Mouse (Mus musculus): Measurements from ENCODE around the gene Olfr1494. TPM values are rescaled to one million over a fixed set of nuclear protein-coding genes. Genes with fewer than 3 reads are reported as not detected.

Olfr1494 gene
- polyA plus RNA-seq (2015; fragmentation: Nextera tagmentation; extraction: Ambion mirVana) = not detected in 2 replicates

DNA sequence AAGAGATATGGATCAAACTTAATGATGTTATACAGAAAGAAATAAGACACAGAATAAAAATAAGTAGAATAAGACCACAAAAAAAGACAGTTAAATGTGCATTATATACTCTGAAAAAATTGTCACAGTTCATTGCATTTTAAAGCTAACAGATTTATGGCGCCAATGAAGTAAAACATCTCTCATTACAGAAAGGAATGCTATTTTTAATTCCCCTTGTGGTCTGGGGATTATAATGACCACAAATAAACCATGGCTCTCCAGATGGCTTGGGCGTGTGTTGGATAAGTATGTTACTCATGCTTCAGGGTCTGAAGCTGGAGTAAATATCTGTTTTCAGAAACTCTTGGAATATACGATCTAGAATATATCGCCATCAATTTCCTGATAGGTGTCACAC lies at the start of gene Olfr1494:
Gene Olfr1494 (plus strand): TSS at position 301 of the 400 bp plus-strand sequence.
- Histone ChIP-seq H3K9ac (no peak within 1 kb of the TSS), H3K36me3 (no peaks in the 10 kb centered on the region), H3K4me3 (no peak within 1 kb of the TSS), H3K4me2 (no peak within 1 kb of the TSS), H3K27me3 (no peaks in the 10 kb centered on the region), H3K27ac (no peak within 1 kb of the TSS), H3K4me1 (no peaks in the 10 kb centered on the region), H3K9me3 (no peaks in the 10 kb centered on the region)
- ATAC-seq (ENCODE audit: borderline replicate concordance, extremely low read depth, low FRiP score, low TSS enrichment) = no peak
- WGBS = 85% methylated on average over 4 of the region's 4 CpGs

- no peak within 1 kb of the TSS for H3K9ac ChIP-seq
These were observed 42.6 kb upstream of the Olfr1494 start, which contains the start of gene Olfr1491 for GRCm38 (mm10) chr19:13696968-13697367. Gene Olfr1491, plus strand, starts transcription at chr19:13697268.

DNA sequence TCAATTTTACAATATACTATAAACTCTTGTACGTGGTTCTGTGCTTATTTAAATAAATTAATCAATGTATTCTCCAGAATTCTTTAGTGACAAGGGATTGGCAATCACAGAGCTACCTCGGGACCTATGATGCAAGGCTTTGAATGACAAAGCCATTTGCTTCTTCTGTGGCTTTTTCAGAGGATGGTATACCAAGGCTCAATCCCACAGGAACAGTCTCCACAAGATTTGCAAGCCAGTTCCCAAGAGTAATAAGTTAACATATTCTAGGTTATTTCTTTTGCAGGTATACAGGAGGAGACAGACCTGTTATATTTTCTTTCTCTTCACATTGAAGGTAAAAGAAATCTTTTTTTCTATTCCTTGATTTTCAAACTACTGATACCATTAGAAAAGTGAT lies 16.6 kb upstream of the Olfr1494 start, which contains the start of gene Olfr1493-ps1:
Gene Olfr1493-ps1 (plus strand): TSS at position 301 of the 400 bp plus-strand sequence.
- no peak within 1 kb of the TSS for H3K4me2 ChIP-seq
- no peaks in the 10 kb centered on the region for H3K27me3 ChIP-seq
- no peak within 1 kb of the TSS for H3K27ac ChIP-seq
- H3K36me3 ChIP-seq = no peaks in the 10 kb centered on the region
- no peak within 1 kb of the TSS for H3K9ac ChIP-seq
- WGBS = 43% methylated on average over 2 of the region's 2 CpGs
- H3K9me3 ChIP-seq = no peaks in the 10 kb centered on the region
- ATAC-seq (ENCODE audit: borderline replicate concordance, extremely low read depth, low FRiP score, low TSS enrichment) = no peak
- H3K4me3 ChIP-seq = no peak within 1 kb of the TSS
- no peaks in the 10 kb centered on the region for H3K4me1 ChIP-seq

More at GRCm38 (mm10) chr19:13696968-13697367, 42.6 kb upstream of the Olfr1494 start, which contains the start of gene Olfr1491:
- Histone ChIP-seq H3K4me2 (no peak within 1 kb of the TSS), H3K9me3 (no peaks in the 10 kb centered on the region), H3K27ac (no peak within 1 kb of the TSS), H3K27me3 (no peaks in the 10 kb centered on the region), H3K4me3 (no peak within 1 kb of the TSS), H3K4me1 (no peaks in the 10 kb centered on the region), H3K36me3 (no peaks in the 10 kb centered on the region)
- WGBS = 62% methylated on average over 3 of the region's 3 CpGs
- no peak for ATAC-seq (ENCODE audit: borderline replicate concordance, extremely low read depth, low FRiP score, low TSS enrichment)

DNA sequence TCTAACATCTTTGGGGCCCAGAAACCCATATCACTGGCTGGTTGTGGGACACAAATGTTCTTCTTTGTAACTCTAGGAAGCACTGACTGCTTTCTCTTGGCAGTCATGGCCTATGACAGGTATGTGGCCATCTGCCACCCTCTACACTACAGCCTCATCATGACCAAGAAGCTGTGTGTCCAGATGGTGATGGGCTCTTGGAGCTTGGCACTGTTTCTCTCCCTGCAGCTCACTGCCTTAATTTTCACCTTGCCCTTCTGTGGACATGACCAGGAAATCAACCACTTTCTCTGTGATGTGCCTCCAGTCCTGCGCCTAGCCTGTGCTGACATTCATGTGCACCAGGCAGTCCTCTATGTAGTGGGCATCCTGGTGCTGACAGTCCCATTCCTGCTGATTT lies 9.8 kb downstream of the Olfr1494 start:
- H3K36me3 ChIP-seq = no peaks in the 10 kb centered on the region
- H3K4me2 ChIP-seq = no peak overlapping the region
- H3K27me3 ChIP-seq = no peaks in the 10 kb centered on the region
- no peak overlapping the region for H3K9ac ChIP-seq
- no peaks in the 10 kb centered on the region for H3K9me3 ChIP-seq
- no peak overlapping the region for H3K27ac ChIP-seq
- H3K4me1 ChIP-seq = no peaks in the 10 kb centered on the region
- ATAC-seq (ENCODE audit: borderline replicate concordance, extremely low read depth, low FRiP score, low TSS enrichment) = no peak
- WGBS = 71% methylated on average over 1 of the region's 1 CpGs
- no peak overlapping the region for H3K4me3 ChIP-seq

GRCm38 (mm10) chr19:13764306-13764705 lies 24.8 kb downstream of the Olfr1494 start, which contains the start of gene Olfr1495:
Gene Olfr1495, plus strand, starts transcription at chr19:13764606.
- H3K4me2 ChIP-seq = no peak within 1 kb of the TSS
- H3K27ac ChIP-seq = no peak within 1 kb of the TSS
- 83% methylated on average over 3 of the region's 3 CpGs for WGBS
- H3K4me3 ChIP-seq = no peak within 1 kb of the TSS
- no peaks in the 10 kb centered on the region for H3K27me3 ChIP-seq
- H3K9ac ChIP-seq = no peak within 1 kb of the TSS
- H3K4me1 ChIP-seq = no peaks in the 10 kb centered on the region
- no peaks in the 10 kb centered on the region for H3K9me3 ChIP-seq
- H3K36me3 ChIP-seq = no peaks in the 10 kb centered on the region
- ATAC-seq (ENCODE audit: borderline replicate concordance, extremely low read depth, low FRiP score, low TSS enrichment) = no peak

DNA sequence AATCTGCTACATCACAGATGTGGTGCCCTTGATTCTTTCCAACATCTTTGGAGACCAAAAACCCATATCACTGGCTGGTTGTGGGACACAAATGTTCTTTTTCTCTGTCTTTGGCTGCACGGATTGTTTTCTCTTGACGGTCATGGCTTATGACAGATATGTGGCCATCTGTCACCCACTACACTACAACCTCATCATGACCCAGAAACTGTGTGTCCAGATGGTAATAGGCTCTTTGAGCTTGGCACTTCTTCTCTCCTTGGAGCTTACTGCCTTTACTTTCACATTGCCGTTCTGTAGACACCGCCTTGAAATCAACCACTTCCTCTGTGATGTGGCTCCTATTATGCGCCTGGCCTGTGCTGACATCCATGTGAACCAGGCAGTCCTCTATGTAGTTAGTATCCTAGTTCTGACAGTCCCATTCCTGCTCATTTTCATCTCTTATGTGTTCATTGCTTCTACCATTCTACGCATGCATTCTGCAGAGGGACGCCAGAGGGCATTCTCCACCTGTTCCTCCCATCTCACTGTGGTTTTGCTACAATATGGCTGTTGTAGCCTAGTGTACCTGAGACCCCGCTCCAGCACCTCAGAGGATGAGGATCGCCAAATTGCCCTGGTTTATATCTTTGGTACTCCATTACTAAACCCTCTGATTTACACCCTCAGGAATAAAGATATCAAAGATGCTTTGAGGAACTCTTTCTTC lies 29.2 kb downstream of the Olfr1494 start:
- WGBS = 86% methylated on average over 9 of the region's 9 CpGs
- ATAC-seq (ENCODE audit: borderline replicate concordance, extremely low read depth, low FRiP score, low TSS enrichment) = no peak
- Histone ChIP-seq H3K27me3 (no peaks in the 10 kb centered on the region), H3K27ac (no peak overlapping the region), H3K4me1 (no peaks in the 10 kb centered on the region), H3K9ac (no peak overlapping the region), H3K36me3 (no peaks in the 10 kb centered on the region), H3K4me3 (no peak overlapping the region), H3K4me2 (no peak overlapping the region), H3K9me3 (no peaks in the 10 kb centered on the region)

DNA sequence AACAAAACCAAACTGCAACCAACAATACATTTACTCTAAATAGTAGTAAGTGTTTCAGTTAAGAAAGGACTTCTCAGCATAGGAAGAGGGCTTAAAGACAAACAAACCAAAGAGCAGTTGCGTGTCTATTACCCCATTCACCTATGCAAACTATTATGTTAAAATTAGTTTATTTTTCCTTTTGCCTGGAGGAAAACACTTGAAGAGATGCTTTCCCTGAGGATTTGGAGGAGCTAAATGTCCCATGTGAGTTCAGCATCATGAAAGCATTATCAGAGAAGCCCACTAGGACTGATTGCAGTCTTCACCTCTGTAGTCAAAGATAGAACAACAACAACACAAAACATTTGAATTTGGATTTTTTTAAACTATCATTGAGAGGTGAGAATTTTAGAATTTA lies 38.0 kb downstream of the Olfr1494 start, which contains the start of gene Olfr1496:
Gene Olfr1496 (plus strand): TSS at position 301 of the 400 bp plus-strand sequence.
- H3K27ac ChIP-seq = no peak within 1 kb of the TSS
- 77% methylated on average over 1 of the region's 1 CpGs for WGBS

DNA sequence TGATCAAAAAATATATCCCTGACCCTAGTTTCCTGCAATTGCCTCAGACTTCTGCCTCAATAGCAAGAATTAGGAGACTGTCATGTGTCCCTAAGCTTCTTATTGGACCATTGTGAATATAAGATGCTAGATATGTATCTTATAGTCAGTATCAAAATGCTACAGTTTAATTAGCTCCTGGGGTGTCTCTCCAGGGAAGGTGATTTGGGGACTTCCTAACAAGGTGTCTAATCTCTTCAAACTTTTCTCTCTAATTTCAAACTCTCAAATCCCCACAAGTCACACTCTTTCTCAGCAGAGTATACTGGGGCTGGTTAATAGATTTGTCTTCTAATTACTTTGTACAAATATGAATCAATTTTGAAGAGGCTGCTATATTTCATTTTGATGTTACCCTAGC lies 58.6 kb downstream of the Olfr1494 start, which contains the start of gene Olfr1497:
Gene Olfr1497 (minus strand): TSS at position 101 of the 400 bp plus-strand sequence.
- H3K27ac ChIP-seq = no peak within 1 kb of the TSS
- no peak within 1 kb of the TSS for H3K9ac ChIP-seq
- H3K9me3 ChIP-seq = no peaks in the 10 kb centered on the region
- no peak for ATAC-seq (ENCODE audit: borderline replicate concordance, extremely low read depth, low FRiP score, low TSS enrichment)
- H3K4me1 ChIP-seq = no peaks in the 10 kb centered on the region
- no peak within 1 kb of the TSS for H3K4me2 ChIP-seq
- no peak within 1 kb of the TSS for H3K4me3 ChIP-seq
- H3K27me3 ChIP-seq = no peaks in the 10 kb centered on the region
- H3K36me3 ChIP-seq = no peaks in the 10 kb centered on the region

More for the DNA sequence above, 38.0 kb downstream of the Olfr1494 start, which contains the start of gene Olfr1496:
- Histone ChIP-seq H3K9me3 (no peaks in the 10 kb centered on the region), H3K4me1 (no peaks in the 10 kb centered on the region), H3K4me3 (no peak within 1 kb of the TSS), H3K36me3 (no peaks in the 10 kb centered on the region), H3K27me3 (no peaks in the 10 kb centered on the region), H3K4me2 (no peak within 1 kb of the TSS), H3K9ac (no peak within 1 kb of the TSS)
- no peak for ATAC-seq (ENCODE audit: borderline replicate concordance, extremely low read depth, low FRiP score, low TSS enrichment)

Other genes starting within 250 kb of the Olfr1494 start
- not detected in 2 replicates for gene Olfr1477, start 239.2 kb upstream of the Olfr1494 start, polyA plus RNA-seq (2015; fragmentation: Nextera tagmentation; extraction: Ambion mirVana)
- not detected in 2 replicates for gene Olfr1480, start 211.8 kb upstream of the Olfr1494 start, polyA plus RNA-seq (2015; fragmentation: Nextera tagmentation; extraction: Ambion mirVana)
- not detected in 2 replicates for gene Olfr1484, start 156.2 kb upstream of the Olfr1494 start, polyA plus RNA-seq (2015; fragmentation: Nextera tagmentation; extraction: Ambion mirVana)
- gene Olfr1487, start 122.4 kb upstream of the Olfr1494 start, polyA plus RNA-seq (2015; fragmentation: Nextera tagmentation; extraction: Ambion mirVana) = not detected in 2 replicates
- not detected in 2 replicates for gene Olfr1489, start 108.1 kb upstream of the Olfr1494 start, polyA plus RNA-seq (2015; fragmentation: Nextera tagmentation; extraction: Ambion mirVana)
- gene Olfr1490, start 88.6 kb upstream of the Olfr1494 start, polyA plus RNA-seq (2015; fragmentation: Nextera tagmentation; extraction: Ambion mirVana) = not detected in 2 replicates
- not detected in 2 replicates for gene Olfr1491, start 42.5 kb upstream of the Olfr1494 start, polyA plus RNA-seq (2015; fragmentation: Nextera tagmentation; extraction: Ambion mirVana)
- not detected in 2 replicates for gene Olfr1493-ps1, start 16.4 kb upstream of the Olfr1494 start, polyA plus RNA-seq (2015; fragmentation: Nextera tagmentation; extraction: Ambion mirVana)
- not detected in 2 replicates for gene Olfr1495, start 24.9 kb downstream of the Olfr1494 start, polyA plus RNA-seq (2015; fragmentation: Nextera tagmentation; extraction: Ambion mirVana)
- not detected in 2 replicates for gene Olfr1496, start 38.1 kb downstream of the Olfr1494 start, polyA plus RNA-seq (2015; fragmentation: Nextera tagmentation; extraction: Ambion mirVana)
- gene Olfr1497, start 58.5 kb downstream of the Olfr1494 start, polyA plus RNA-seq (2015; fragmentation: Nextera tagmentation; extraction: Ambion mirVana) = not detected in 2 replicates
- not detected in 2 replicates for gene Olfr1499, start 79.7 kb downstream of the Olfr1494 start, polyA plus RNA-seq (2015; fragmentation: Nextera tagmentation; extraction: Ambion mirVana)
- gene Olfr1500, start 90.8 kb downstream of the Olfr1494 start, polyA plus RNA-seq (2015; fragmentation: Nextera tagmentation; extraction: Ambion mirVana) = not detected in 2 replicates
- not detected in 2 replicates for gene Olfr1501, start 111.0 kb downstream of the Olfr1494 start, polyA plus RNA-seq (2015; fragmentation: Nextera tagmentation; extraction: Ambion mirVana)
- not detected in 2 replicates for gene Olfr1502, start 122.1 kb downstream of the Olfr1494 start, polyA plus RNA-seq (2015; fragmentation: Nextera tagmentation; extraction: Ambion mirVana)
- gene Olfr1504, start 158.2 kb downstream of the Olfr1494 start, polyA plus RNA-seq (2015; fragmentation: Nextera tagmentation; extraction: Ambion mirVana) = not detected in 2 replicates
- not detected in 2 replicates for gene Olfr1505, start 173.8 kb downstream of the Olfr1494 start, polyA plus RNA-seq (2015; fragmentation: Nextera tagmentation; extraction: Ambion mirVana)

Measured in lung, embryonic 15.5 days (tissue).